Mouse (Mus musculus): Measurements from ENCODE around the gene Lancl3. TPM values are rescaled to one million over a fixed set of nuclear protein-coding genes. Genes with fewer than 3 reads are reported as not detected.

The Lancl3 gene
- polyA plus RNA-seq, 1 experiment from 2014 or later: 0.13 TPM

GRCm38 (mm10) chrX:9254901-9255300 is 55.2 kb downstream of the Lancl3 start:
- WGBS (ENCODE audit: insufficient replicate concordance): 93% methylated on average over 3 of the region's 3 CpGs
- H3K9me3 ChIP-seq (ENCODE audit: low read length): no peaks in the 10 kb centered on the region
- no peak for TF ChIP-seq EP300 (IDR thresholded peaks at IDR 0.05; ENCODE audit: low read depth)
- H3K4me3 ChIP-seq (ENCODE audit: low read depth, low read length): peak overlapping the region; percentile 37; the same call in 1 of the 2 replicates
- H3K4me1 ChIP-seq (ENCODE audit: insufficient read depth): no peaks in the 10 kb centered on the region
- H3K36me3 ChIP-seq (replicated peaks; ENCODE audit: insufficient read depth, low read length): no peaks in the 10 kb centered on the region
- DNase-seq (no peak), ATAC-seq (no peak)
- H3K27ac ChIP-seq (ENCODE audit: low read depth): peak overlapping the region; percentile 17; the same call in 1 of the 2 replicates
- peak overlapping the region; percentile 42 for H3K4me2 ChIP-seq (ENCODE audit: low read depth, low read length)
- 0 out of 2 replicates have a peak overlapping the region, but pooled peaks have one; percentile 1 for H3K9ac ChIP-seq (replicated peaks)
- H3K27me3 ChIP-seq (ENCODE audit: insufficient read depth, low read length): no peaks in the 10 kb centered on the region

GRCm38 (mm10) chrX:9256766-9257165 is 57.1 kb downstream of the Lancl3 start, which contains the start of gene Gm14862:
Gene Gm14862, minus strand, starts transcription at chrX:9256899.
- WGBS (ENCODE audit: insufficient replicate concordance): 66% methylated on average over 5 of the region's 5 CpGs
- Histone ChIP-seq H3K9ac (replicated peaks) (peak within 1 kb of the TSS; percentile 44; the same call in 1 of the 2 replicates), H3K4me3 (ENCODE audit: low read depth, low read length) (peak within 1 kb of the TSS; percentile 37), H3K9me3 (ENCODE audit: low read length) (no peaks in the 10 kb centered on the region), H3K36me3 (replicated peaks; ENCODE audit: insufficient read depth, low read length) (no peaks in the 10 kb centered on the region), H3K27me3 (ENCODE audit: insufficient read depth, low read length) (no peaks in the 10 kb centered on the region), H3K4me2 (ENCODE audit: low read depth, low read length) (peak within 1 kb of the TSS; percentile 42), H3K4me1 (ENCODE audit: insufficient read depth) (no peaks in the 10 kb centered on the region), H3K27ac (ENCODE audit: low read depth) (peak within 1 kb of the TSS; percentile 44)
- ATAC-seq (peak; percentile 85), DNase-seq (no peak)
- TF ChIP-seq EP300 (IDR thresholded peaks at IDR 0.05; ENCODE audit: low read depth): peak; percentile 91
- TF ChIP-seq CTCF (IDR thresholded peaks at IDR 0.05; ENCODE audit: low read depth): no peak

- no peak for TF ChIP-seq CTCF (IDR thresholded peaks at IDR 0.05; ENCODE audit: low read depth)
- TF ChIP-seq EP300 (IDR thresholded peaks at IDR 0.05; ENCODE audit: low read depth): no peak
- no peak overlapping the region for H3K9ac ChIP-seq (replicated peaks)
- no peaks in the 10 kb centered on the region for H3K27me3 ChIP-seq (ENCODE audit: insufficient read depth, low read length)
- H3K9me3 ChIP-seq (ENCODE audit: low read length): no peaks in the 10 kb centered on the region
- ATAC-seq (no peak), DNase-seq (no peak)
- no peaks in the 10 kb centered on the region for H3K4me1 ChIP-seq (ENCODE audit: insufficient read depth)
- 58% methylated on average over 7 of the region's 7 CpGs for WGBS (ENCODE audit: insufficient replicate concordance)
- no peak overlapping the region for H3K4me3 ChIP-seq (ENCODE audit: low read depth, low read length)
- H3K27ac ChIP-seq (ENCODE audit: low read depth): no peak overlapping the region
- no peaks in the 10 kb centered on the region for H3K36me3 ChIP-seq (replicated peaks; ENCODE audit: insufficient read depth, low read length)
- H3K4me2 ChIP-seq (ENCODE audit: low read depth, low read length): no peak overlapping the region
Observed at GRCm38 (mm10) chrX:9257831-9258230, 58.1 kb downstream of the Lancl3 start.

GRCm38 (mm10) chrX:9259267-9259666 is 59.6 kb downstream of the Lancl3 start:
- no peak overlapping the region for H3K4me3 ChIP-seq (ENCODE audit: low read depth, low read length)
- H3K36me3 ChIP-seq (replicated peaks; ENCODE audit: insufficient read depth, low read length): no peaks in the 10 kb centered on the region
- no peak overlapping the region for H3K27ac ChIP-seq (ENCODE audit: low read depth)
- no peak overlapping the region for H3K9ac ChIP-seq (replicated peaks)
- H3K9me3 ChIP-seq (ENCODE audit: low read length): no peaks in the 10 kb centered on the region
- no peaks in the 10 kb centered on the region for H3K4me1 ChIP-seq (ENCODE audit: insufficient read depth)
- DNase-seq: no peak
- no peaks in the 10 kb centered on the region for H3K27me3 ChIP-seq (ENCODE audit: insufficient read depth, low read length)
- H3K4me2 ChIP-seq (ENCODE audit: low read depth, low read length): no peak overlapping the region
- no peak for ATAC-seq
- TF ChIP-seq CTCF (IDR thresholded peaks at IDR 0.05; ENCODE audit: low read depth): no peak
- no peak for TF ChIP-seq EP300 (IDR thresholded peaks at IDR 0.05; ENCODE audit: low read depth)
- WGBS (ENCODE audit: insufficient replicate concordance): 73% methylated on average over 1 of the region's 1 CpGs

- Histone ChIP-seq H3K4me2 (ENCODE audit: low read depth, low read length) (no peak overlapping the region), H3K36me3 (replicated peaks; ENCODE audit: insufficient read depth, low read length) (no peaks in the 10 kb centered on the region), H3K4me3 (ENCODE audit: low read depth, low read length) (no peak overlapping the region), H3K9me3 (ENCODE audit: low read length) (no peaks in the 10 kb centered on the region), H3K4me1 (ENCODE audit: insufficient read depth) (0 out of 2 replicates have a peak, but pooled peaks cover 3% of the 10 kb centered on the region), H3K9ac (replicated peaks) (no peak overlapping the region), H3K27ac (ENCODE audit: low read depth) (no peak overlapping the region), H3K27me3 (ENCODE audit: insufficient read depth, low read length) (no peaks in the 10 kb centered on the region)
- WGBS (ENCODE audit: insufficient replicate concordance): 63% methylated on average over 3 of the region's 3 CpGs
- no peak for TF ChIP-seq CTCF (IDR thresholded peaks at IDR 0.05; ENCODE audit: low read depth)
- TF ChIP-seq EP300 (IDR thresholded peaks at IDR 0.05; ENCODE audit: low read depth): no peak
- ATAC-seq: no peak
- no peak for DNase-seq
Observed at GRCm38 (mm10) chrX:9271112-9271511, 71.4 kb downstream of the Lancl3 start.

- 21% methylated on average over 8 of the region's 8 CpGs for WGBS (ENCODE audit: insufficient replicate concordance)
- H3K27ac ChIP-seq (ENCODE audit: low read depth): peak overlapping the region; percentile 82
- ATAC-seq (peak; percentile 9; the same call in 1 of the 2 replicates), DNase-seq (no peak)
- H3K4me2 ChIP-seq (ENCODE audit: low read depth, low read length): peak overlapping the region; percentile 69
- H3K4me1 ChIP-seq (ENCODE audit: insufficient read depth): 0 out of 2 replicates have a peak, but pooled peaks cover 3% of the 10 kb centered on the region
- no peak for TF ChIP-seq EP300 (IDR thresholded peaks at IDR 0.05; ENCODE audit: low read depth)
- TF ChIP-seq CTCF (IDR thresholded peaks at IDR 0.05; ENCODE audit: low read depth): no peak
- H3K36me3 ChIP-seq (replicated peaks; ENCODE audit: insufficient read depth, low read length): no peaks in the 10 kb centered on the region
- no peaks in the 10 kb centered on the region for H3K9me3 ChIP-seq (ENCODE audit: low read length)
- peak overlapping the region; percentile 66 for H3K4me3 ChIP-seq (ENCODE audit: low read depth, low read length)
- no peaks in the 10 kb centered on the region for H3K27me3 ChIP-seq (ENCODE audit: insufficient read depth, low read length)
- H3K9ac ChIP-seq (replicated peaks): peak overlapping the region; percentile 82
Observed at GRCm38 (mm10) chrX:9271947-9272459, 72.3 kb downstream of the Lancl3 start.
